Mouse (Mus musculus): ENCODE data around the gene Cntnap2. TPM values are rescaled to one million over a fixed set of nuclear protein-coding genes. Genes with fewer than 3 reads are reported as not detected.
"Not testable (repeated sequence)": the region's sequence is repeated elsewhere in the genome, so short reads cannot be mapped to it uniquely, and the experiment has no call there.

The Cntnap2 gene
- polyA plus RNA-seq, 1 experiment from 2014 or later: 70.3 TPM

DNA sequence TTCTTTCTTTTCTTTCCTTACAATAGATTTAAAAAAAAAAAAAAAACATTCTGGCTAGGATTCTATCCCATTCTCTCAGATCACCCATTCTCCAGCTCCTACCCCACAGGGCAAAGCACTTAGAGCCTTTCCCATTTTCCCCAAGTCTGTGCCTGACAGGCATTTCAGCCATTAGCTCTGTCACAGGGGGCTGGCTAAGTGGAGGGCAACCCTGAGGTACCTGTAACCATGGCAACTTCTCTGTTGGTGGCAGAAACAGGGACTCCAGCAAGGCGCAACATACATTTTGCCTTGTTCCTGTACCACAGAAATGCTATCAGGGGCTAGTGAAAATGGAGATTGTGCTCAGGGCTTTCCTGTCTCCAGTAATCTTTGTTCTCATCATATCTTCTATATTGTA is 2220.0 kb downstream of the Cntnap2 start:
- ATAC-seq: peak; percentile 87
- no peak overlapping the region for H3K9ac ChIP-seq (ENCODE audit: low read length)
- no peaks in the 10 kb centered on the region for H3K27me3 ChIP-seq (replicated peaks; ENCODE audit: control insufficient read depth, insufficient read depth, low read length)
- peak overlapping the region; percentile 63; the same call in 1 of the 2 replicates for H3K27ac ChIP-seq (ENCODE audit: low read depth, low read length)
- DNase-seq (ENCODE audit: low spot score): peak; percentile 87
- H3K9me3 ChIP-seq (replicated peaks; ENCODE audit: control insufficient read depth, low read length): no peaks in the 10 kb centered on the region
- H3K4me1 ChIP-seq (ENCODE audit: control insufficient read depth, insufficient read depth, low read length): peaks cover 19% of the 10 kb centered on the region
- no peak overlapping the region for H3K4me3 ChIP-seq (ENCODE audit: low read depth, low read length)
- H3K4me2 ChIP-seq (ENCODE audit: low read length): no peak overlapping the region
- no peaks in the 10 kb centered on the region for H3K36me3 ChIP-seq (ENCODE audit: control insufficient read depth, insufficient read depth, low read length)
- WGBS: 22% methylated on average over 1 of the region's 1 CpGs

DNA sequence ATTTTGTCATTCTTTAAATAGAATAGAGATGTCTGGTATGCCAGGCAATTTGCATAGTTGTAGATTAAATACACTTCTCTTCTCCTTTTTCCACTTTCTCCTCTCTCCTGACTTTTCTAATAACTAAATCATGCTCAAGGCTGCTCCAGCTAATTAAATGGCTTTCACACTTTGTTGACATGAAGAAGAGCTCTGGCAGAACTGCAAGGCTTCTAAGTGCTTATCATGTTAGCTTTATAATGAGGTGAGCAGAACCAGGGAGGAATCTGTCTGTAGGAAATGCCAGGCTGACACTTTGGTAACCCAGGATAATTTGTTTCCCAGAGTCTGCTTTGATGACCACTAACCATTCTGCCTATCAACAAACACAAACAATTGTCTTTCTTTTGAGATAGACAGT is 2222.4 kb downstream of the Cntnap2 start:
- Histone ChIP-seq H3K4me2 (ENCODE audit: low read length) (no peak overlapping the region), H3K27me3 (replicated peaks; ENCODE audit: control insufficient read depth, insufficient read depth, low read length) (no peaks in the 10 kb centered on the region), H3K9ac (ENCODE audit: low read length) (no peak overlapping the region), H3K4me3 (ENCODE audit: low read depth, low read length) (no peak overlapping the region), H3K27ac (ENCODE audit: low read depth, low read length) (no peak overlapping the region; the same call in 1 of the 2 replicates), H3K9me3 (replicated peaks; ENCODE audit: control insufficient read depth, low read length) (no peaks in the 10 kb centered on the region), H3K36me3 (ENCODE audit: control insufficient read depth, insufficient read depth, low read length) (no peaks in the 10 kb centered on the region), H3K4me1 (ENCODE audit: control insufficient read depth, insufficient read depth, low read length) (peaks cover 19% of the 10 kb centered on the region)
- peak; percentile 61 for DNase-seq (ENCODE audit: low spot score)
- ATAC-seq: no peak

DNA sequence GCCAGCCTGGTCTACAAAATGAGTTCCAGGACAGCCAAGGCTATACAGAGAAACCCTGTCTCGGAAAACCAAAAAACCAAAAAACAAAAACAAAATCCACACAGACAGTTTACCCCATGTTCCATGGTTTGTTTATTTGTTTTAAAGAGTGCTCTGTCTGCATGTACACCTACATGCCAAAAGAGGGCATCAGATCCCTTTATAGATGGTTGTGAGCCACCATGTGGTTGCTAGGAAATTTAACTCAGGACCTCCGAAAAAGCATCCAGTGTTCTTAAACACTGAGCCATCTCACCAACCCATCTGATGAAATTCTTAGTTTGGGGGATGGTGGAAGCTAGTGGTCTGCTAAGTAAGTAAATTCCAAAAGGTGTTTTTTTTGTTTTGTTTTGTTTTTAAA is 2225.6 kb downstream of the Cntnap2 start:
- Histone ChIP-seq H3K27ac (ENCODE audit: low read depth, low read length) (no peak overlapping the region), H3K4me1 (ENCODE audit: control insufficient read depth, insufficient read depth, low read length) (peaks cover 7% of the 10 kb centered on the region), H3K4me2 (ENCODE audit: low read length) (no peak overlapping the region), H3K36me3 (ENCODE audit: control insufficient read depth, insufficient read depth, low read length) (no peaks in the 10 kb centered on the region), H3K9me3 (replicated peaks; ENCODE audit: control insufficient read depth, low read length) (no peaks in the 10 kb centered on the region), H3K27me3 (replicated peaks; ENCODE audit: control insufficient read depth, insufficient read depth, low read length) (no peaks in the 10 kb centered on the region), H3K9ac (ENCODE audit: low read length) (no peak overlapping the region), H3K4me3 (ENCODE audit: low read depth, low read length) (no peak overlapping the region)
- DNase-seq (ENCODE audit: low spot score) (no peak), ATAC-seq (no peak)
- 69% methylated on average over 2 of the region's 2 CpGs for WGBS

DNA sequence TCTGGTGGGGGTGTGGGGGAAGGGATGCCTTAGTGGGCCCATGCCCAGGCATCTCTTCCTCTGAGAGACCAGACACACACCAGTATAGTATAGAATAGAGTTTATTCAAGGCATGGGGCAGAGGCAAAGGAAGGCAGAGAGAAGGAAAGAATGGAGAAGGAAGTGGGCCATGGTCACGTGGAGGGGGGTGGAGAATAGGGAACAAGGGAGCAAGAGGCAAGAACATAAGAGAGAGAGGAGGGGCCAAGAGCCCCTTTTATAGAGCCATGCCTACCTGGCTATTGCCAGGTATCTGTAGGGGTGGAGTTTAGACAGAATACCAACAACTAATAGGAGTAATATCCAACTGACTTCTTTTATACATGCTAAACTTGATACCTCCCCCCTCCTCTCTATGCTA is 2226.6 kb downstream of the Cntnap2 start:
- Histone ChIP-seq H3K27me3 (replicated peaks; ENCODE audit: control insufficient read depth, insufficient read depth, low read length) (no peaks in the 10 kb centered on the region), H3K4me2 (ENCODE audit: low read length) (no peak overlapping the region), H3K36me3 (ENCODE audit: control insufficient read depth, insufficient read depth, low read length) (no peaks in the 10 kb centered on the region), H3K4me3 (ENCODE audit: low read depth, low read length) (no peak overlapping the region), H3K9me3 (replicated peaks; ENCODE audit: control insufficient read depth, low read length) (no peaks in the 10 kb centered on the region), H3K4me1 (ENCODE audit: control insufficient read depth, insufficient read depth, low read length) (peaks cover 7% of the 10 kb centered on the region), H3K9ac (ENCODE audit: low read length) (no peak overlapping the region), H3K27ac (ENCODE audit: low read depth, low read length) (no peak overlapping the region)
- WGBS: 53% methylated on average over 1 of the region's 1 CpGs
- DNase-seq (ENCODE audit: low spot score): no peak
- 0 out of 2 replicates have a peak, but pooled peaks have one; percentile 11 for ATAC-seq

DNA sequence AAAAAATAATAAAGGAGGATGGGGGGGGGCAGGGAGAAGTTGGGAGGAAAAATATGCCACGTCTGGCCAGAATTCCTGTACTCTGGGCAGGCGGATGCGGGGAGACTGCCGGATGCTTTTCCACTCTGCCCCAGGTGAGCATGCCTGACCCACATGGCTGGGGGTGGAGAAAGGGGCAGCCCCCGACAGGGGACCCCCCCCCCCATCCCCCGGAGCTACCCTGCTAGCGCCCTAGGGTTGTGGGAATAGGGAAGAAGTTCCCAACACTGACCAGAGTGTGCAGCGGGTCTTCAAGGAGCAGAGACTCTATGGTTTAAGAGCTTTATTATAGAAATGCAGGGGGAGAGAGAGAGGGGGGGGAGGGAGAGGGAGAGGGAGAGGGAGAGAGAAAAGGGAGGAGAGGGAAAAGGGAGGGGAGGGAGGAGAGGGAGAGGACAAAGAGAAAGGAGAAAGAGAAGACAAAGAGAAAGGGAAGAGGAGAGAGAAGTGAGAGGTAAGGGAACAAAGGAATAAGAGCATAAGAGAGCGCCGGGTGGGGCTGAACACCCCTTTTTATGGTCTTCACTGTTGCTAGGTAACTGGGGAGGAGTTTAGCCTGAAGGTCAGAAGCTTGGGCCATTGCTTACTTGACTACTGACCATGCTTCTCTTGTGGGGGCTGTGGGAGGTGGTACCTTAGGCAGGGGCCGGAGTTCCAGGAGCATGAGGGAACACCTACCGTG is 2227.2 kb downstream of the Cntnap2 start:
- H3K4me2 ChIP-seq (ENCODE audit: low read length); H3K4me3 ChIP-seq (ENCODE audit: low read depth, low read length); H3K9ac ChIP-seq (ENCODE audit: low read length); H3K4me1 ChIP-seq (ENCODE audit: control insufficient read depth, insufficient read depth, low read length); DNase-seq (ENCODE audit: low spot score); H3K36me3 ChIP-seq (ENCODE audit: control insufficient read depth, insufficient read depth, low read length); H3K27me3 ChIP-seq (replicated peaks; ENCODE audit: control insufficient read depth, insufficient read depth, low read length); H3K9me3 ChIP-seq (replicated peaks; ENCODE audit: control insufficient read depth, low read length): not testable (repeated sequence)
- ATAC-seq: 0 out of 2 replicates have a peak, but pooled peaks have one; percentile 22
- H3K27ac ChIP-seq (ENCODE audit: low read depth, low read length): peak overlapping the region; percentile 58; the same call in 1 of the 2 replicates
- WGBS: 54% methylated on average over 12 of the region's 12 CpGs

DNA sequence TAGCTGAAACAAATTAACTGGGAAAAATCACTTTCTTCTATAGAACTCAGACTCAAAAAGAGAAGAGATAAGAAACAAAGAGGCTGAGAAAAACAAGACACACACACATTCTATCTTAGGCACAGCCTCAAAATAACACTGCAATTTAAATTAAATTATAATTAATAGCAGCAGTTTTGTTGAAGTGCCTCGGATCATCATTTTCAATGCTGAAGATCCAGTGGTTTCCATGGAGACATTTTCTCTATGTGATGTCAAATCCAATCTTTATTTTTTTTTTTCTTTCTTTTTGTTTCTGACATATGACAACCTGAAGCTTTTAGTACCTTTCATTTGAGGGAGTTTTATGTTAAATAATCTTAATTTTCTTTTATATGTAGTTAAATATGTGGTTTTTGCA is 2228.6 kb downstream of the Cntnap2 start:
- Histone ChIP-seq H3K4me1 (ENCODE audit: control insufficient read depth, insufficient read depth, low read length) (no peaks in the 10 kb centered on the region; the same call in none of the 2 replicates), H3K4me3 (ENCODE audit: low read depth, low read length) (no peak overlapping the region), H3K36me3 (ENCODE audit: control insufficient read depth, insufficient read depth, low read length) (no peaks in the 10 kb centered on the region), H3K9ac (ENCODE audit: low read length) (no peak overlapping the region), H3K9me3 (replicated peaks; ENCODE audit: control insufficient read depth, low read length) (no peaks in the 10 kb centered on the region), H3K4me2 (ENCODE audit: low read length) (no peak overlapping the region), H3K27me3 (replicated peaks; ENCODE audit: control insufficient read depth, insufficient read depth, low read length) (no peaks in the 10 kb centered on the region), H3K27ac (ENCODE audit: low read depth, low read length) (peak overlapping the region; percentile 60)
- DNase-seq (ENCODE audit: low spot score): peak; percentile 63
- 57% methylated on average over 1 of the region's 1 CpGs for WGBS
- ATAC-seq: no peak

DNA sequence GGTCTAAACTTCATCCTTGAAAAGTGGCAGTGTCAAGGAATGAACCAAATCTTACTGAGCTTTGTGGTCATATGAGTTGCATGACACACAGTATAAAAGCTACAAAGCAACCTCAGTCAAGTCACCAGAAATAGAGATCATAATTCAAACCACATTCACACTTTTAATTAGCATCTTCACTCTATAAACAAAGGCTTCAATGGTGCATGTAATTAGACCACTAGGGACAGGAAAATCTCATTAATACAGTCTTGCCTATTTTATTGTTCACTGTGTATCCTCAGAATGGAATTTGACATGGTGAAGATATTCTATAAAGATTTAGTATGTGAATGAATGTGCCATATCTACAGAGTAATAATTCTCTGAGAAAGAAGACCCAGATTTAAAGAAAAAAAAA is 2232.8 kb downstream of the Cntnap2 start:
- Histone ChIP-seq H3K36me3 (ENCODE audit: control insufficient read depth, insufficient read depth, low read length) (no peaks in the 10 kb centered on the region), H3K27me3 (replicated peaks; ENCODE audit: control insufficient read depth, insufficient read depth, low read length) (no peaks in the 10 kb centered on the region), H3K4me1 (ENCODE audit: control insufficient read depth, insufficient read depth, low read length) (no peaks in the 10 kb centered on the region; the same call in none of the 2 replicates), H3K9ac (ENCODE audit: low read length) (no peak overlapping the region), H3K27ac (ENCODE audit: low read depth, low read length) (no peak overlapping the region), H3K4me2 (ENCODE audit: low read length) (no peak overlapping the region), H3K4me3 (ENCODE audit: low read depth, low read length) (no peak overlapping the region), H3K9me3 (replicated peaks; ENCODE audit: control insufficient read depth, low read length) (no peaks in the 10 kb centered on the region)
- DNase-seq (ENCODE audit: low spot score) (no peak), ATAC-seq (0 out of 2 replicates have a peak, but pooled peaks have one; percentile 28)

DNA sequence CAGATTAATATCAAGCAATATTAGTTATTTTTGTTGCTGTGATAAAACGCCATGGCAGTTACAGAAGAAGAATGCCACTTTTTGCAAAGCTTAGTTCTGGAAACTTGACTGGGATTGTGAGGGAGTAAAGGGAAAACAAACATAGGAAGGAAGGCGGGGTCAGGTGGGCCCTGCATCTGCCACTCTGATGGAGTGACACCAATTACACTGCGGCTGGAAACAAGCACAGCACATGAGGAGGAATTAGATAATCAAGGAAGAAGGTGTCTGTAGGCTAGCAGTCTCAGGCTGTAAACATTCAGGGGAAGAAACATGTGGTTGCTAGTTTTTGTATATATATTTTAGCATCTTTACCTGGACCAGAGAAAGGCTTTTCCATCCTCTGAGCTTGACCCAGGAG is 2233.3 kb downstream of the Cntnap2 start:
- 0 out of 2 replicates have a peak, but pooled peaks have one; percentile 64 for ATAC-seq
- DNase-seq (ENCODE audit: low spot score): no peak
- no peaks in the 10 kb centered on the region for H3K9me3 ChIP-seq (replicated peaks; ENCODE audit: control insufficient read depth, low read length)
- WGBS: 61% methylated on average over 3 of the region's 3 CpGs
- H3K4me2 ChIP-seq (ENCODE audit: low read length): no peak overlapping the region
- no peaks in the 10 kb centered on the region for H3K36me3 ChIP-seq (ENCODE audit: control insufficient read depth, insufficient read depth, low read length)
- peak overlapping the region; percentile 0; the same call in 1 of the 2 replicates for H3K27ac ChIP-seq (ENCODE audit: low read depth, low read length)
- H3K27me3 ChIP-seq (replicated peaks; ENCODE audit: control insufficient read depth, insufficient read depth, low read length): no peaks in the 10 kb centered on the region
- no peak overlapping the region for H3K4me3 ChIP-seq (ENCODE audit: low read depth, low read length)
- H3K9ac ChIP-seq (ENCODE audit: low read length): no peak overlapping the region
- no peaks in the 10 kb centered on the region; the same call in none of the 2 replicates for H3K4me1 ChIP-seq (ENCODE audit: control insufficient read depth, insufficient read depth, low read length)

DNA sequence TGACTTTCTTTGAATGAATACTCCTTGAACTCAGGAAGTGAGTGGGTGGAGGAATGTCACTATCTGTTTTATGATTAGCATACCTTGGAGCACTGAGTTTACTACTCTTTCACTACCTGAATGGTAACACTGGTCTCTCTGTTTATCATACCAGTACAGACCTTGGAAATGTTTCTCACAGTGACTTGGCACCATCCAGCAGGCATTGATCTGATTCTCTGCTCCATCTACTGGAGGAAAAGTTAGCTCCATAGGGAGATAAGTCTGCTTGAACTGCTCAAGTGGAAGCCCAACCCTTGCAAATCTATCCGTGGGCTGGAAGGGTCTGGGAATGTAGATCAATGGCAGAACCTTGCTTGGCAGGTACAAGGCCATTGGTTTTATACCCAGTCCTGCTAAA is 2235.3 kb downstream of the Cntnap2 start:
- Histone ChIP-seq H3K9me3 (replicated peaks; ENCODE audit: control insufficient read depth, low read length) (no peaks in the 10 kb centered on the region), H3K4me2 (ENCODE audit: low read length) (no peak overlapping the region), H3K36me3 (ENCODE audit: control insufficient read depth, insufficient read depth, low read length) (0 out of 2 replicates have a peak, but pooled peaks cover 6% of the 10 kb centered on the region), H3K4me1 (ENCODE audit: control insufficient read depth, insufficient read depth, low read length) (no peaks in the 10 kb centered on the region), H3K27me3 (replicated peaks; ENCODE audit: control insufficient read depth, insufficient read depth, low read length) (no peaks in the 10 kb centered on the region), H3K4me3 (ENCODE audit: low read depth, low read length) (no peak overlapping the region), H3K9ac (ENCODE audit: low read length) (no peak overlapping the region), H3K27ac (ENCODE audit: low read depth, low read length) (no peak overlapping the region)
- DNase-seq (ENCODE audit: low spot score) (no peak), ATAC-seq (no peak)
- 49% methylated on average over 1 of the region's 1 CpGs for WGBS
